Mouse (Mus musculus) stomach, embryonic 14.5 days (tissue): Measurements from ENCODE around the gene Foxp4. TPM values are rescaled to one million over a fixed set of nuclear protein-coding genes. Genes with fewer than 3 reads are reported as not detected.

ENCODE experiments used
- ATAC-seq: fragments of 200-750 bp; cut with Nextera tagmentation; 2 replicates; pipeline ENCODE4 v1.8.0; 2017; ENCODE audit warnings: low read depth, moderate TSS enrichment; ENCODE audit not compliant: insufficient number of reproducible peaks, insufficient read depth, low FRiP score
- H3K27ac ChIP-seq: fragments of 300-500 bp; sonication (generic); 2 replicates; pipeline ENCODE4 v1.5.1; 2014; ENCODE audit warnings: mild to moderate bottlenecking, low read length, moderate library complexity, mixed read lengths
- H3K27me3 ChIP-seq: fragments of 300-500 bp; sonication (generic); 2 replicates; pipeline ENCODE4 v1.6.1; 2014; ENCODE audit warnings: low read length, control low read depth, mixed read lengths; ENCODE audit not compliant: control insufficient read depth, insufficient read depth
- H3K36me3 ChIP-seq: fragments of 300-500 bp; sonication (generic); 2 replicates; pipeline ENCODE4 v1.6.1; 2014; ENCODE audit warnings: mild to moderate bottlenecking, control low read depth, low read length, moderate library complexity, mixed read lengths; ENCODE audit not compliant: control insufficient read depth, insufficient read depth
- H3K4me1 ChIP-seq: fragments of 300-500 bp; sonication (generic); 2 replicates; pipeline ENCODE4 v1.6.1; 2014; ENCODE audit warnings: low read length, control low read depth, mixed read lengths; ENCODE audit not compliant: control insufficient read depth, insufficient read depth
- H3K4me2 ChIP-seq: fragments of 300-500 bp; sonication (generic); replicated peaks from 2 replicates; pipeline ENCODE4 v1.6.1; 2014; ENCODE audit warnings: low read depth, low read length, control low read depth
- H3K4me3 ChIP-seq: fragments of 300-500 bp; sonication (generic); 2 replicates; pipeline ENCODE4 v1.5.1; 2014; ENCODE audit warnings: low read depth, low read length, control low read depth
- H3K9ac ChIP-seq: fragments of 300-500 bp; sonication (generic); replicated peaks from 2 replicates; pipeline ENCODE4 v1.6.1; 2014; ENCODE audit warnings: low read depth, mild to moderate bottlenecking, control low read depth, low read length, moderate library complexity, mixed read lengths
- H3K9me3 ChIP-seq: fragments of 300-500 bp; sonication (generic); 2 replicates; pipeline ENCODE4 v1.6.1; 2016; ENCODE audit warnings: low read depth, low read length, control low read depth; ENCODE audit not compliant: control insufficient read depth
- WGBS: fragments of 180-500 bp; shearing (Covaris S2); extraction: QIAGEN DNeasy Blood & Tissue Kit; methylation state at CpG from one replicate; pipeline ENCODE4 v1.1.7; 2014; 5-methylcytosine and 5-hydroxymethylcytosine counted together
- polyA plus RNA-seq: library from polyadenylated mRNA; unstranded; fragments of >200 nt; fragmentation: Nextera tagmentation; extraction: Ambion mirVana; gene quantifications from 2 replicates; pipeline ENCODE4 v1.2.1, GENCODE M21; 2014

Foxp4 gene
- polyA plus RNA-seq, 1 experiment from 2014 or later, result 43.3 TPM

DNA sequence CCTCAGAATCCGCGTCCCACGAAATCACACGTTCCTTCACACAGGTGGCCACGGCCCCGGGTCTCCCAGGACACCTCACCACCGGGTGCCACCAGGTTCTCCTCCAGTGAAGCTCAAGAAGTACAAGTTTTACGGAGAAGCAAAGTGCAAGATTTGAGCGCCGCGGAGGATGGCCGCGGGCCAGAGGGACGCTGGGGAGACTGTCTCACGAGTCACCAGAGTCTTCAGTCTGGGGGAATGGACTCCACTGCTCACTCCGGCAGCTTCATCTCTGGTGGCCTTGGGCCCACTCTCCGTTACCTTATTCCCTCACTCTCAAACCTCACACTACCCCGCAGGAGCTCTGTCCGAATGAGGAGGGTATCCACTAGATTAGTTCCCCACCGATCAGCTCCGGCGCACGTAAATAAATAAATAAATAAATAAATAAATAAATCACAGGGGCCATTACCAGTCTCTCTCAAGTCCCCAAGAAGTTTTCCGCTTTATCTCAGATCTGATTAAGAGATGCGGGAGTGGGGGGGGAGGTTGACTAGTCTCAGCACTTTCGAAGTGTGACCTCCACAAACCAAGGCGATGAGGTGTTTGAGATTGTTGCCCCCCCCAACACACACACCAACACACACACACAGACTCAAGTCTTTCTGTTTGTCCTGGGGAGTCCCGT, 1.3 kb downstream of the Foxp4 start:
- Histone ChIP-seq H3K4me3 (peak overlapping the region; percentile 89), H3K36me3 (peaks cover 12% of the 10 kb centered on the region), H3K27ac (peak overlapping the region; percentile 94), H3K27me3 (no peaks in the 10 kb centered on the region), H3K9me3 (no peaks in the 10 kb centered on the region), H3K9ac (peak overlapping the region; percentile 98), H3K4me1 (peaks cover 31% of the 10 kb centered on the region; the same call in 1 of the 2 replicates), H3K4me2 (peak overlapping the region; percentile 82)
- WGBS, result under 1% methylated on average over 28 of the region's 28 CpGs
- no peak for ATAC-seq

DNA sequence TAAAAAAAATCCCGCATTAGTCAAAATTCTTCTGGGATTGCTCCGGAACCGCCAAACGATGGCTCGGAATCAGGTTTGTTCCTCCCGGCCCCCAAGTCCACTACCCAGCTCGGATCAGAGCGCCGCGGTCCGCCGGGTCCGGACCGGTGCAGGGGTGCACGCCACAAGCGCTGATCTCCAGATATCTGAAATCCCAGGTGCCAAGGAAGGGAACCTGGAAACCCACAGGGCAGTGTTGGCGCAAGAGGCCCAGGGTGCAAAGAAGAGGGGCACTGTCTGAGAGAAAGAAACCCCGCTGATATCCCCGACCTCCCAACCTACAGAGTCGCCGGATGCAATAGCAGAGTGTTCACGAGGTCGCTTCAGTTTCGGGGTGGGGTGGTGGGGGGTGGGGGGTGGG, 1.9 kb downstream of the Foxp4 start:
- no peaks in the 10 kb centered on the region for H3K9me3 ChIP-seq
- H3K27me3 ChIP-seq, result no peaks in the 10 kb centered on the region
- peak overlapping the region; percentile 82 for H3K4me2 ChIP-seq
- peak overlapping the region; percentile 98 for H3K9ac ChIP-seq
- peaks cover 12% of the 10 kb centered on the region for H3K36me3 ChIP-seq
- peak overlapping the region; percentile 89 for H3K4me3 ChIP-seq
- H3K4me1 ChIP-seq, result peaks cover 37% of the 10 kb centered on the region; the same call in 1 of the 2 replicates
- 4% methylated on average over 24 of the region's 24 CpGs for WGBS
- H3K27ac ChIP-seq, result no peak overlapping the region; the same call in 1 of the 2 replicates
- ATAC-seq, result no peak

DNA sequence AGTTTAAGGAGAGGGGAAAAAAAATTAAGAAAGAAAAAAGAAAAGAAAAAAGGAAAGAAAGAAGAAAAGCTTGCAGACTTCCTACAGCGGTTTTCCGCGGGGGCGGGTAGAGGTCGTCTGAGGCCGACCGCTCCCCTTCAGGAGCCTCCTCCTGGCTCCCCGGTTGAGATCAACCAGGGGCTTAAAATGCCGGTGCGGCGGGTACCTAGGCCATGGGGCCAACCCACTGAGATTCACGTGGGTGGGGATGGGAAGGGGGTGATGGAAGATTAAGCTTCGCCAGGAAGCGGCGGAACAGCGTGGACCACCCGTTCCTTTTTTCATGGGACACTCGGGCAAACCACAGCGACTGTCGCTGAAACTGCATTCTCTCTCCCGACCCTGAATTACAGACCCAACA, 2.3 kb downstream of the Foxp4 start:
- Histone ChIP-seq H3K27ac (peak overlapping the region; percentile 55; the same call in 1 of the 2 replicates), H3K9me3 (no peaks in the 10 kb centered on the region), H3K4me2 (peak overlapping the region; percentile 82), H3K36me3 (peaks cover 12% of the 10 kb centered on the region), H3K9ac (peak overlapping the region; percentile 98), H3K4me3 (peak overlapping the region; percentile 89), H3K4me1 (peaks cover 41% of the 10 kb centered on the region; the same call in 1 of the 2 replicates), H3K27me3 (no peaks in the 10 kb centered on the region)
- no peak for ATAC-seq
- 3% methylated on average over 21 of the region's 21 CpGs for WGBS

- no peaks in the 10 kb centered on the region for H3K9me3 ChIP-seq
- peaks cover 43% of the 10 kb centered on the region; the same call in 1 of the 2 replicates for H3K4me1 ChIP-seq
- peak overlapping the region; percentile 89 for H3K4me3 ChIP-seq
- H3K4me2 ChIP-seq, result peak overlapping the region; percentile 82
- peaks cover 14% of the 10 kb centered on the region for H3K36me3 ChIP-seq
- 0 out of 2 replicates have a peak overlapping the region, but pooled peaks have one; percentile 98 for H3K9ac ChIP-seq
- 33% methylated on average over 4 of the region's 4 CpGs for WGBS
- ATAC-seq, result no peak
- peak overlapping the region; percentile 55; the same call in 1 of the 2 replicates for H3K27ac ChIP-seq
- no peaks in the 10 kb centered on the region for H3K27me3 ChIP-seq
These were observed 3.2 kb downstream of the Foxp4 start for GRCm38 (mm10) chr17:47921136-47921665.

GRCm38 (mm10) chr17:47919826-47920225, 4.6 kb downstream of the Foxp4 start:
- H3K27me3 ChIP-seq, result no peaks in the 10 kb centered on the region
- H3K4me2 ChIP-seq, result peak overlapping the region; percentile 82
- H3K9me3 ChIP-seq, result no peaks in the 10 kb centered on the region
- H3K27ac ChIP-seq, result no peak overlapping the region
- 38% methylated on average over 5 of the region's 5 CpGs for WGBS
- no peak overlapping the region for H3K4me3 ChIP-seq
- no peak for ATAC-seq
- peaks cover 16% of the 10 kb centered on the region for H3K36me3 ChIP-seq
- peaks cover 41% of the 10 kb centered on the region; the same call in 1 of the 2 replicates for H3K4me1 ChIP-seq
- H3K9ac ChIP-seq, result no peak overlapping the region

GRCm38 (mm10) chr17:47917907-47918306, 6.5 kb downstream of the Foxp4 start:
- peaks cover 20% of the 10 kb centered on the region for H3K36me3 ChIP-seq
- no peak overlapping the region for H3K27ac ChIP-seq
- H3K4me3 ChIP-seq, result no peak overlapping the region
- H3K27me3 ChIP-seq, result no peaks in the 10 kb centered on the region
- no peak for ATAC-seq
- 68% methylated on average over 5 of the region's 5 CpGs for WGBS
- H3K9me3 ChIP-seq, result no peaks in the 10 kb centered on the region
- H3K4me2 ChIP-seq, result no peak overlapping the region; the same call in 1 of the 2 replicates
- no peak overlapping the region for H3K9ac ChIP-seq
- H3K4me1 ChIP-seq, result peaks cover 46% of the 10 kb centered on the region; the same call in 1 of the 2 replicates

DNA sequence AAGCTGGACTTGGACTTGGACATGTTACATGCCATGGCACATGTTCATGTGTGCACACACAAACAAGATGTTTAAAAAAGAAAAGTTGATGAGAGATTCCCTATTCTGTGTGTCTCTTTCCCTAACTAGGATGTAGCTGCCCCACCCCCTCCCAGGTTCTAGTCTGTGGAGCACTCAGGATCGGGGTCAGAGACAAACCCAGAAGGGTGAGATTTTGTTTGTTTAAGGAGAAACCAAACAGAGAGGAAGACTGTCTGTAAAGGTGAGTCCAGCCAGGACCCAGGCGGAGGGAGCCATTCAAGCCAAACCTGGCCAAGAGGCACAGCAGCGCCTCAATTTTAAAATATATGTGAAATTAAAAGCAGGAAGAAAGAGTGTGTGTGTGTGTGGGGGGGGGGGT, 7.2 kb downstream of the Foxp4 start:
- no peaks in the 10 kb centered on the region for H3K9me3 ChIP-seq
- H3K27ac ChIP-seq, result no peak overlapping the region
- no peaks in the 10 kb centered on the region for H3K27me3 ChIP-seq
- H3K9ac ChIP-seq, result no peak overlapping the region
- peaks cover 23% of the 10 kb centered on the region for H3K36me3 ChIP-seq
- H3K4me2 ChIP-seq, result no peak overlapping the region
- H3K4me1 ChIP-seq, result peaks cover 44% of the 10 kb centered on the region; the same call in 1 of the 2 replicates
- 57% methylated on average over 3 of the region's 3 CpGs for WGBS
- H3K4me3 ChIP-seq, result no peak overlapping the region
- no peak for ATAC-seq

DNA sequence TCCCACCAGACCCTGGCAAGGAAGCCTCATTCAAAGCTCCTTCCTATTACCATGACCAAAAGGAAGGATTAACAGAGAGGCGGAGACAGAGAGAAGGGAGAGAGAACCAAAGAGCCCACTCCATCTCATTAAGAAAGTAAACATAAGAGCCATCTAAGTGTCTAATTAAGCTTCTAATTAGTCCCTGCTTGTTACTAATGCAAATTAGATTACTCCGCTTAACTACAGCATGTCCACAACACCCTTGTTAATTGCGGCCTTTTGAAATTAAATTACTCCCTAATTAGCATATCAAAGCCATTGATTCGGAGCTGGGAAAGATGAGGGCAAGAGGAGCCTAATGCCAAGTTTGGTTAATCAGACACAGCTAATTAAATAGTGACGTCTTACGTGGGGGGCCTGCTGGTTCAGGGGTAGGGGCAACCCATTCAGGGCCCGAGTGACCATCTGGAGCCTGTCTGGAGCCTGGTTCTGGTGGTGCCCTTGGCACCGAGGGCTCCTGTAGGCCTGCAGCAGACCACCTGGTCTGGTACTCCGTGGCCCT, 9.7 kb downstream of the Foxp4 start:
- Histone ChIP-seq H3K9ac (no peak overlapping the region), H3K27me3 (no peaks in the 10 kb centered on the region), H3K4me2 (no peak overlapping the region), H3K4me3 (no peak overlapping the region), H3K9me3 (no peaks in the 10 kb centered on the region), H3K36me3 (peaks cover 26% of the 10 kb centered on the region), H3K4me1 (peaks cover 44% of the 10 kb centered on the region), H3K27ac (no peak overlapping the region)
- 54% methylated on average over 9 of the region's 9 CpGs for WGBS
- ATAC-seq, result no peak
